Comparison of ENCODE assay signal across 28 mouse cellular contexts in genomic region chr13:11977606-11978005, GRCm38 (mm10).
DNase-seq lines count a peak whose midpoint lies in the region; ATAC-seq and TF ChIP-seq lines count a peak whose summit lies in the region.
"Had no signal": no experiment of that assay in that cellular context is flagged by ENCODE, and none has a peak within 500 bp of the region (broad histone marks: within the 10 kb centered on the region; RNA-seq: fewer than 3 reads in every experiment).

No protein-coding gene starts in this region.

- peak; percentile 2 for DNase-seq in kidney, adult 2 months
- DNase-seq in adipocyte (ENCODE audit: low spot score): peak; percentile 3
- peak; percentile 28 for DNase-seq in cerebellum, adult 11 months
- peak; percentile 49 for DNase-seq in cerebellum, adult 9-11 months
- DNase-seq in left cerebral cortex, adult 18-20 months (ENCODE audit: low spot score in 2 of 2): no peak
- DNase-seq in forebrain, embryonic 10.5 days (ENCODE audit: extremely low spot score, low spot score): no peak
- DNase-seq: adrenal gland, adult 8-10 months; B cell, adult 2 months; embryo, embryonic 11 days; gastrocnemius, postnatal 10 days; heart, postnatal 14 days; kidney, postnatal 4 days; lung, adult 18-20 months; lung, postnatal 10 days; thymus, adult 2 months; thymus, postnatal 4 days had no signal

- H3K9ac ChIP-seq in kidney, embryonic 15.5 days: no peak overlapping the region
- H3K9ac ChIP-seq: heart, embryonic 12.5 days; hindbrain, embryonic 12.5 days; limb, embryonic 13.5 days; liver, embryonic 12.5 days; stomach, embryonic 15.5 days had no signal

- no peaks in the 10 kb centered on the region for H3K36me3 ChIP-seq in kidney, adult 2 months (ENCODE audit: control insufficient read depth, insufficient read depth, low read length)
- H3K36me3 ChIP-seq in kidney, embryonic 15.5 days: no peaks in the 10 kb centered on the region
- no peaks in the 10 kb centered on the region for H3K36me3 ChIP-seq in forebrain, embryonic 10.5 days (replicated peaks)
- H3K36me3 ChIP-seq: G1E; hindbrain, embryonic 12.5 days; limb, embryonic 13.5 days; liver, embryonic 12.5 days; stomach, embryonic 15.5 days had no signal

- TF ChIP-seq CTCF in kidney, adult 2 months (conservative IDR thresholded peaks at IDR 0.05; ENCODE audit: insufficient read depth, insufficient read length, low read depth, low read length): no peak

- H3K4me1 ChIP-seq in kidney, adult 2 months (ENCODE audit: control insufficient read depth, insufficient read depth, low read length): no peaks in the 10 kb centered on the region
- no peaks in the 10 kb centered on the region for H3K4me1 ChIP-seq in kidney, embryonic 15.5 days
- no peaks in the 10 kb centered on the region for H3K4me1 ChIP-seq in forebrain, embryonic 10.5 days
- H3K4me1 ChIP-seq: hindbrain, embryonic 12.5 days; limb, embryonic 13.5 days; liver, embryonic 12.5 days; stomach, embryonic 15.5 days had no signal

- no peaks in the 10 kb centered on the region for H3K27me3 ChIP-seq in kidney, adult 2 months (replicated peaks; ENCODE audit: control insufficient read depth, insufficient read depth, low read length)
- H3K27me3 ChIP-seq in kidney, embryonic 15.5 days: no peaks in the 10 kb centered on the region
- no peaks in the 10 kb centered on the region for H3K27me3 ChIP-seq in forebrain, embryonic 10.5 days (ENCODE audit: poor library complexity, severe bottlenecking)
- H3K27me3 ChIP-seq: CH12.LX; heart, embryonic 12.5 days; hindbrain, embryonic 12.5 days; limb, embryonic 13.5 days; liver, embryonic 12.5 days; Patski; stomach, embryonic 15.5 days had no signal

- TF ChIP-seq POLR2A in kidney, adult 2 months (IDR thresholded peaks at IDR 0.05; ENCODE audit: low read depth, low read length): no peak

- no peaks in the 10 kb centered on the region for H3K9me3 ChIP-seq in kidney, embryonic 15.5 days (replicated peaks)
- no peaks in the 10 kb centered on the region for H3K9me3 ChIP-seq in forebrain, embryonic 10.5 days
- H3K9me3 ChIP-seq: G1E; hindbrain, embryonic 12.5 days; limb, embryonic 13.5 days; liver, embryonic 12.5 days; stomach, embryonic 15.5 days had no signal

- ATAC-seq in kidney, embryonic 15.5 days (replicated peaks; ENCODE audit: low FRiP score): no peak
- ATAC-seq: forebrain, embryonic 14.5 days; intestine, postnatal 0 days; liver, embryonic 12.5 days; Patski had no signal

- H3K27ac ChIP-seq in kidney, adult 2 months (ENCODE audit: insufficient read depth, low read depth, low read length): no peak overlapping the region
- H3K27ac ChIP-seq in kidney, embryonic 15.5 days: no peak overlapping the region
- no peak overlapping the region for H3K27ac ChIP-seq in forebrain, embryonic 10.5 days
- H3K27ac ChIP-seq: hindbrain, embryonic 12.5 days; limb, embryonic 13.5 days; liver, embryonic 12.5 days; stomach, embryonic 15.5 days had no signal

- H3K4me2 ChIP-seq in kidney, embryonic 15.5 days: no peak overlapping the region
- H3K4me2 ChIP-seq: heart, embryonic 12.5 days; hindbrain, embryonic 12.5 days; limb, embryonic 13.5 days; liver, embryonic 12.5 days; midbrain, embryonic 11.5 days; stomach, embryonic 15.5 days had no signal

- 68% methylated on average over 4 of the region's 4 CpGs for WGBS in kidney, adult 2 months
- WGBS in kidney, embryonic 15.5 days: 64% methylated on average over 4 of the region's 4 CpGs
- WGBS in forebrain, embryonic 10.5 days: 87% methylated on average over 4 of the region's 4 CpGs

- no peak overlapping the region for H3K4me3 ChIP-seq in kidney, adult 2 months (ENCODE audit: insufficient read depth, low read depth, low read length)
- H3K4me3 ChIP-seq in kidney, embryonic 15.5 days (replicated peaks): no peak overlapping the region
- H3K4me3 ChIP-seq in forebrain, embryonic 10.5 days: no peak overlapping the region
- H3K4me3 ChIP-seq: heart, embryonic 12.5 days; hindbrain, embryonic 12.5 days; limb, embryonic 13.5 days; liver, embryonic 12.5 days; stomach, embryonic 15.5 days had no signal

Comparison
In these comparisons a context has a peak if more than half of its experiments do, and no peak if none do; other contexts are left out.
1. DNase-seq: peak in kidney, adult 2 months (single experiment), adipocyte (single experiment), cerebellum, adult 11 months (single experiment) and cerebellum, adult 9-11 months (single experiment); none in left cerebral cortex, adult 18-20 months (0 of 2) and forebrain, embryonic 10.5 days (single experiment).